Mouse (Mus musculus) E14TG2a.4 (cell line): Measurements from ENCODE around the gene Mrps18a.

Experiments
- CTCF ChIP-seq: conservative IDR thresholded peaks from 2 replicates; pipeline ENCODE4 v1.5.1; 2014; ENCODE audit warnings: low read length
- NANOG ChIP-seq: IDR thresholded peaks from 2 replicates; pipeline ENCODE4 v1.6.1; 2014; ENCODE audit warnings: borderline replicate concordance, low read length, mixed read lengths

DNA sequence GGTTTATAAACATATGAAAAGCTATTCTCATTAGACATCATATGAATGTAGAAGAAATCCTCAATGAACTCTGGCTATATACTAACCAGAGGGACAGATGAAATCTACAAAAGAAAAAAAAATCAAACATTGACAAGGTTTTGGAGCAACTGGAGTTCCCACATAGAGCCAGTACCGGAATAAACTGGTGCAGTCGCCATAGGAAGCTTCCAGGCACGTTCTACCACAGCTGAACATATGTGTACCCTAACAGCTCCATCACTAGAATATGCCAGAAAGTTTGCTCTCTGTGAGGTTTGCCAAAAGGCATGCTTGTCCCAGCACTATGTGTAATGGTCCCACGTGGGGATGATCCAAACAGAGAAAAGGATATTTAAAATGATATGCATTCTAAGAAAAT, 2.5 kb upstream of the Mrps18a start:
- no peak for TF ChIP-seq CTCF
- no peak for TF ChIP-seq NANOG
